In the genomic region with DNA sequence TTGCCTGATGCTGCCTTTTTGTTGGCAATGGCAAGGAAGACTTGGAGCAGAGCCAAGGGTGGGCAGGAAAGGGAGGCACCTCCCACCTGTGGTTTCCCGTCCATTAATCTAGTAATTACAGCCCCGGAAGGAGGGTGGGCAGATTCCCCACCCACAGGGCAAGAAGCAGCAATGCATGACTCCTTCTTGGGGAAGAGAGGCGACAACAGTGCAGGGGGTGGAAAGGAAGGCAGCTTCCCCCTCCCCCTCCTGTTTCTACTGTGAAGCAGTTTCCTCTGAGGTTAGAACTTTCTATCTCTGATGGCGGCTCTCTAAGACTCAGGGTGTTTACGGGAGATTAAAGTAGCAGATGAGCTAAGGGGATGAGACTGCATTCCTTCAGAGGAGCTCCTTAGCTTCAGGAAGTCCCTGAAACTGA, we compare ENCODE assay signal across 8 mouse cellular contexts. TPM values are rescaled to one million over a fixed set of nuclear protein-coding genes. Genes with fewer than 3 reads are reported as not detected.
A peak's percentile ranks its signal among the peaks of the same experiment; 100 is the strongest.
DNase-seq lines count a peak whose midpoint lies in the region; ATAC-seq and TF ChIP-seq lines count a peak whose summit lies in the region.

No protein-coding gene starts in this region.

- DNase-seq in thymus, postnatal 0 days (ENCODE audit: low spot score): peak; percentile 23
- no peak for DNase-seq in thymus, postnatal 4 days
- DNase-seq in heart, postnatal 36 days: peak; percentile 43 to 53
- peak; percentile 17 to 30 for DNase-seq in thymus, postnatal 36 days
- no peak for DNase-seq in retina, embryonic 14.5 days (ENCODE audit: low spot score)
- DNase-seq in gastrocnemius, postnatal 36 days: no peak
- DNase-seq in cerebellum, adult 2 months: no peak

- no peak overlapping the region for H3K9ac ChIP-seq in liver, embryonic 15.5 days

- peaks cover 48% of the 10 kb centered on the region for H3K4me1 ChIP-seq in liver, embryonic 15.5 days (replicated peaks)
- peaks cover 8% of the 10 kb centered on the region; the same call in 1 of the 2 replicates for H3K4me1 ChIP-seq in cerebellum, adult 2 months (ENCODE audit: control insufficient read depth, insufficient read depth, low read length)

- TF ChIP-seq CTCF in cerebellum, adult 2 months (IDR thresholded peaks at IDR 0.05; ENCODE audit: borderline replicate concordance, insufficient read depth, low read depth, low read length): no peak

- H3K36me3 ChIP-seq in liver, embryonic 15.5 days (replicated peaks): no peaks in the 10 kb centered on the region

- WGBS in liver, embryonic 15.5 days (ENCODE audit: insufficient replicate concordance): 13% methylated on average over 5 of the region's 5 CpGs
- 54% methylated on average over 5 of the region's 5 CpGs for WGBS in cerebellum, adult 2 months

- no peak overlapping the region for H3K4me2 ChIP-seq in liver, embryonic 15.5 days

- TF ChIP-seq POLR2A in cerebellum, adult 2 months (IDR thresholded peaks at IDR 0.05; ENCODE audit: borderline replicate concordance, insufficient read depth, low read length): no peak

- H3K4me3 ChIP-seq in liver, embryonic 15.5 days (replicated peaks): no peak overlapping the region
- no peak overlapping the region for H3K4me3 ChIP-seq in cerebellum, adult 2 months (replicated peaks; ENCODE audit: insufficient read depth, low read depth, low read length)

- intact Hi-C loops in heart, postnatal 36 days (cut with DNase I): no loop called here
- intact Hi-C loops in gastrocnemius, postnatal 36 days (cut with DNase I): loop anchor here (5.0 kb wide), 2 partner anchors 35 to 185 kb away; partner anchors contain the start of gene Tpst2

- H3K27ac ChIP-seq in liver, embryonic 15.5 days (replicated peaks): peak overlapping the region; percentile 61
- H3K27ac ChIP-seq in cerebellum, adult 2 months (ENCODE audit: insufficient read depth, low read length): no peak overlapping the region

- peak; percentile 31; the same call in 1 of the 2 replicates for ATAC-seq in liver, embryonic 15.5 days (ENCODE audit: insufficient read depth)

- H3K27me3 ChIP-seq in liver, embryonic 15.5 days: peaks cover 16% of the 10 kb centered on the region
- no peaks in the 10 kb centered on the region for H3K27me3 ChIP-seq in cerebellum, adult 2 months (ENCODE audit: control insufficient read depth, insufficient read depth, low read length)

- no peaks in the 10 kb centered on the region for H3K9me3 ChIP-seq in liver, embryonic 15.5 days (replicated peaks)

RNA-seq across cellular contexts. Expression of gene Cryba4, which starts 9.9 kb away (rescaled TPM):
- 1.2 and 1.8 TPM in 2 replicates for polyA plus RNA-seq in thymus, postnatal 0 days (2015; fragmentation: Nextera tagmentation; extraction: Ambion mirVana)
- 1 to 10 TPM; 6.0 to 9.8 TPM for total RNA-seq in heart, postnatal 36 days (2021)
- polyA plus RNA-seq in liver, embryonic 15.5 days (2015; fragmentation: Nextera tagmentation; extraction: Ambion mirVana): 0.70 and 0.85 TPM in 2 replicates
- under 1 TPM in 1 of 2 experiments, not detected in 1; 0.61 TPM for total RNA-seq in gastrocnemius, postnatal 36 days (2021)
- 0.51 and 0.52 TPM in 2 replicates for polyA plus RNA-seq in cerebellum, adult 2 months (2012; rRNA removed)

RNA-seq across cellular contexts. Expression of gene Crybb1, which starts 13.2 kb away (rescaled TPM):
- 0.49 and 0.74 TPM in 2 replicates for polyA plus RNA-seq in thymus, postnatal 0 days (2015; fragmentation: Nextera tagmentation; extraction: Ambion mirVana)
- total RNA-seq in heart, postnatal 36 days (2021): 1 to 10 TPM in 1 of 2 experiments, under 1 TPM in 1; 0.80 to 3.4 TPM
- polyA plus RNA-seq in liver, embryonic 15.5 days (2015; fragmentation: Nextera tagmentation; extraction: Ambion mirVana): 0.25 and 0.40 TPM in 2 replicates
- 1 to 10 TPM; 2.4 to 4.1 TPM for total RNA-seq in gastrocnemius, postnatal 36 days (2021)
- 1.3 and 1.9 TPM in 2 replicates for polyA plus RNA-seq in cerebellum, adult 2 months (2012; rRNA removed)

RNA-seq across cellular contexts. Expression of gene Tpst2, which starts 34.1 kb away (rescaled TPM):
- polyA plus RNA-seq in thymus, postnatal 0 days (2015; fragmentation: Nextera tagmentation; extraction: Ambion mirVana): 44.6 and 45.3 TPM in 2 replicates
- total RNA-seq in heart, postnatal 36 days (2021): 10 to 100 TPM; 39.1 to 42.0 TPM
- 34.5 and 43.8 TPM in 2 replicates for polyA plus RNA-seq in liver, embryonic 15.5 days (2015; fragmentation: Nextera tagmentation; extraction: Ambion mirVana)
- total RNA-seq in gastrocnemius, postnatal 36 days (2021): 10 to 100 TPM; 14.4 to 17.0 TPM
- polyA plus RNA-seq in cerebellum, adult 2 months (2012; rRNA removed): 30.3 and 35.2 TPM in 2 replicates

Comparison
In these comparisons a context has a peak if more than half of its experiments do, and no peak if none do; other contexts are left out.
1. DNase-seq: peak in thymus, postnatal 0 days (single experiment), heart, postnatal 36 days (2 of 2) and thymus, postnatal 36 days (2 of 2); none in thymus, postnatal 4 days (single experiment), retina, embryonic 14.5 days (single experiment), gastrocnemius, postnatal 36 days (0 of 2) and cerebellum, adult 2 months (0 of 2).